Mouse (Mus musculus): ENCODE data around the gene Robo1.

The Robo1 gene

GRCm38 (mm10) chr16:72678947-72679558, 370.9 kb downstream of the Robo1 start:
- DNase-seq (ENCODE audit: low spot score in 2 of 2), result no peak

- DNase-seq (ENCODE audit: low spot score in 2 of 2), result no peak
These were observed 377.7 kb downstream of the Robo1 start for GRCm38 (mm10) chr16:72685604-72686479.

- DNase-seq (ENCODE audit: low spot score in 2 of 2), result no peak
These were observed 378.5 kb downstream of the Robo1 start for GRCm38 (mm10) chr16:72686480-72687053.

- DNase-seq (ENCODE audit: low spot score in 2 of 2), result no peak
These were observed 379.5 kb downstream of the Robo1 start for GRCm38 (mm10) chr16:72687651-72688050.

- no peak for DNase-seq (ENCODE audit: low spot score in 2 of 2)
These were observed 380.1 kb downstream of the Robo1 start for GRCm38 (mm10) chr16:72688185-72688681.

- no peak for DNase-seq (ENCODE audit: low spot score in 2 of 2)
These were observed 383.8 kb downstream of the Robo1 start for GRCm38 (mm10) chr16:72691909-72692308.

GRCm38 (mm10) chr16:72693446-72694274, 385.6 kb downstream of the Robo1 start:
- DNase-seq (ENCODE audit: low spot score in 2 of 2), result no peak

GRCm38 (mm10) chr16:72694787-72695186, 386.7 kb downstream of the Robo1 start:
- no peak for DNase-seq (ENCODE audit: low spot score in 2 of 2)

GRCm38 (mm10) chr16:72699238-72700006, 391.3 kb downstream of the Robo1 start:
- DNase-seq (ENCODE audit: low spot score in 2 of 2), result peak; percentile 46 to 56

GRCm38 (mm10) chr16:72700297-72700696, 392.2 kb downstream of the Robo1 start:
- DNase-seq (ENCODE audit: low spot score in 2 of 2), result no peak

- no peak for DNase-seq (ENCODE audit: low spot score in 2 of 2)
These were observed 395.4 kb downstream of the Robo1 start for GRCm38 (mm10) chr16:72703486-72703885.

- DNase-seq (ENCODE audit: low spot score in 2 of 2), result no peak
These were observed 397.7 kb downstream of the Robo1 start for GRCm38 (mm10) chr16:72705851-72706250.

GRCm38 (mm10) chr16:72708526-72708925, 400.4 kb downstream of the Robo1 start:
- no peak for DNase-seq (ENCODE audit: low spot score in 2 of 2)

- no peak for DNase-seq (ENCODE audit: low spot score in 2 of 2)
These were observed 409.2 kb downstream of the Robo1 start for GRCm38 (mm10) chr16:72717118-72717802.

GRCm38 (mm10) chr16:72719063-72719462, 411.0 kb downstream of the Robo1 start:
- DNase-seq (ENCODE audit: low spot score in 2 of 2), result no peak

- no peak for DNase-seq (ENCODE audit: low spot score in 2 of 2)
These were observed 412.9 kb downstream of the Robo1 start for GRCm38 (mm10) chr16:72720979-72721378.

- no peak for DNase-seq (ENCODE audit: low spot score in 2 of 2)
These were observed 413.8 kb downstream of the Robo1 start for GRCm38 (mm10) chr16:72721713-72722481.

- no peak for DNase-seq (ENCODE audit: low spot score in 2 of 2)
These were observed 426.1 kb downstream of the Robo1 start for GRCm38 (mm10) chr16:72734234-72734633.

- no peak for DNase-seq (ENCODE audit: low spot score in 2 of 2)
These were observed 427.1 kb downstream of the Robo1 start for GRCm38 (mm10) chr16:72735175-72735574.

- no peak for DNase-seq (ENCODE audit: low spot score in 2 of 2)
These were observed 427.5 kb downstream of the Robo1 start for GRCm38 (mm10) chr16:72735588-72735987.
